Mouse (Mus musculus): ENCODE data around the gene Higd1a. TPM values are rescaled to one million over a fixed set of nuclear protein-coding genes. Genes with fewer than 3 reads are reported as not detected.

The Higd1a gene
- total RNA-seq, 2 experiments from 2014 or later, result 99.1 to 108 TPM

GRCm38 (mm10) chr9:121847138-121847537, 11.0 kb downstream of the Higd1a start:
- DNase-seq (ENCODE audit: low spot score in 2 of 2), result no peak
- intact Hi-C loops (cut with DNase I), result loop anchor here (2.0 to 10.0 kb wide), 2 partner anchors 30 to 138 kb away; no protein-coding TSS in a partner anchor

GRCm38 (mm10) chr9:121846526-121847118, 11.5 kb downstream of the Higd1a start:
- peak in 1 of 2 experiments; percentile 43 for DNase-seq (ENCODE audit: low spot score in 2 of 2)
- intact Hi-C loops (cut with DNase I), result loop anchor here (2.0 to 10.0 kb wide), 2 partner anchors 30 to 138 kb away; no protein-coding TSS in a partner anchor

GRCm38 (mm10) chr9:121842914-121843313, 15.2 kb downstream of the Higd1a start:
- intact Hi-C loops (cut with DNase I), result loop anchor here (10.0 kb wide), 1 partner anchor 142 kb away; no protein-coding TSS in a partner anchor

GRCm38 (mm10) chr9:121839622-121839965, 18.6 kb downstream of the Higd1a start:
- DNase-seq (ENCODE audit: low spot score in 2 of 2), result no peak
- intact Hi-C loops (cut with DNase I), result no loop called here

More at GRCm38 (mm10) chr9:121842914-121843313, 15.2 kb downstream of the Higd1a start:
- DNase-seq (ENCODE audit: low spot score in 2 of 2), result no peak

- intact Hi-C loops (cut with DNase I), result no loop called here
- DNase-seq (ENCODE audit: low spot score in 2 of 2), result peak; percentile 88 to 91
Observed at GRCm38 (mm10) chr9:121838829-121839621, 19.1 kb downstream of the Higd1a start, which contains the start of gene Ccdc13. TSS of gene Ccdc13 (minus strand) at chr9:121839461.

- DNase-seq (ENCODE audit: low spot score in 2 of 2), result no peak
- intact Hi-C loops (cut with DNase I), result no loop called here
Observed at GRCm38 (mm10) chr9:121838008-121838407, 20.2 kb downstream of the Higd1a start.

- intact Hi-C loops (cut with DNase I), result loop anchor here (5.0 kb wide), 1 partner anchor 43 kb away; no protein-coding TSS in a partner anchor
- no peak for DNase-seq (ENCODE audit: low spot score in 2 of 2)
Observed at GRCm38 (mm10) chr9:121833825-121834224, 24.3 kb downstream of the Higd1a start.

- intact Hi-C loops (cut with DNase I), result loop anchor here (2.0 to 5.0 kb wide), 2 partner anchors 46 to 72 kb away; partner anchors contain the start of gene Zfp651
- DNase-seq (ENCODE audit: low spot score in 2 of 2), result peak; percentile 91 to 94
Observed at GRCm38 (mm10) chr9:121830956-121831293, 27.2 kb downstream of the Higd1a start.

GRCm38 (mm10) chr9:121830243-121830955, 27.8 kb downstream of the Higd1a start:
- intact Hi-C loops (cut with DNase I), result loop anchor here (2.0 to 5.0 kb wide), 2 partner anchors 47 to 72 kb away; partner anchors contain the start of gene Zfp651
- DNase-seq (ENCODE audit: low spot score in 2 of 2), result peak in 1 of 2 experiments; percentile 57

GRCm38 (mm10) chr9:121829270-121829992, 28.7 kb downstream of the Higd1a start:
- intact Hi-C loops (cut with DNase I), result loop anchor here (5.0 kb wide), 1 partner anchor 52 kb away; the partner anchor contains the start of gene Klhl40
- DNase-seq (ENCODE audit: low spot score in 2 of 2), result no peak

GRCm38 (mm10) chr9:121828314-121828713, 29.8 kb downstream of the Higd1a start:
- no peak for DNase-seq (ENCODE audit: low spot score in 2 of 2)
- intact Hi-C loops (cut with DNase I), result loop anchor here (5.0 kb wide), 1 partner anchor 51 kb away; the partner anchor contains the start of gene Klhl40

GRCm38 (mm10) chr9:121826356-121826755, 31.8 kb downstream of the Higd1a start:
- DNase-seq (ENCODE audit: low spot score in 2 of 2), result peak in 1 of 2 experiments; percentile 32
- intact Hi-C loops (cut with DNase I), result loop anchor here (5.0 kb wide), 1 partner anchor 49 kb away; the partner anchor contains the start of gene Klhl40

GRCm38 (mm10) chr9:121823991-121824390, 34.2 kb downstream of the Higd1a start:
- peak in 1 of 2 experiments; percentile 50 for DNase-seq (ENCODE audit: low spot score in 2 of 2)
- intact Hi-C loops (cut with DNase I), result no loop called here

GRCm38 (mm10) chr9:121823051-121823450, 35.1 kb downstream of the Higd1a start:
- DNase-seq (ENCODE audit: low spot score in 2 of 2), result no peak
- intact Hi-C loops (cut with DNase I), result no loop called here

- intact Hi-C loops (cut with DNase I), result no loop called here
- peak; percentile 31 to 70 for DNase-seq (ENCODE audit: low spot score in 2 of 2)
Observed at GRCm38 (mm10) chr9:121822585-121822991, 35.6 kb downstream of the Higd1a start.

GRCm38 (mm10) chr9:121820765-121821164, 37.4 kb downstream of the Higd1a start:
- no peak for DNase-seq (ENCODE audit: low spot score in 2 of 2)

GRCm38 (mm10) chr9:121819771-121820471, 38.2 kb downstream of the Higd1a start:
- no peak for DNase-seq (ENCODE audit: low spot score in 2 of 2)
- intact Hi-C loops (cut with DNase I), result no loop called here

More at GRCm38 (mm10) chr9:121820765-121821164, 37.4 kb downstream of the Higd1a start:
- intact Hi-C loops (cut with DNase I), result no loop called here

- intact Hi-C loops (cut with DNase I), result no loop called here
- DNase-seq (ENCODE audit: low spot score in 2 of 2), result no peak
Observed at GRCm38 (mm10) chr9:121819073-121819770, 38.9 kb downstream of the Higd1a start.
